Mouse (Mus musculus) G1E (cell line): ENCODE results near the gene Cdh11.

Experiments used
- CTCF ChIP-seq: IDR thresholded peaks from 2 replicates; pipeline ENCODE4 v1.5.1; 2012; ENCODE audit warnings: low read depth, low read length, inconsistent platforms, mixed read lengths
- POLR2AphosphoS5 ChIP-seq: IDR thresholded peaks from 2 replicates; pipeline ENCODE4 v1.6.1; 2012; ENCODE audit warnings: low read depth, low read length, inconsistent platforms; ENCODE audit not compliant: insufficient replicate concordance
- TAL1 ChIP-seq: conservative IDR thresholded peaks from 2 replicates; pipeline ENCODE4 v1.6.1; 2012; ENCODE audit warnings: low read depth, low read length, inconsistent platforms, mixed read lengths

GRCm38 (mm10) chr8:102715956-102716355 is 69.5 kb downstream of the Cdh11 start:
- TF ChIP-seq CTCF (no peak), POLR2AphosphoS5 (no peak), TAL1 (no peak)
